Mouse (Mus musculus) c-Kit-positive CD71-negative TER-119-negative erythroid progenitor cells, embryonic 14.5 days (primary cell): ENCODE results near the gene Tpst2.

Source experiments
- DNase-seq: peaks from one replicate; pipeline ENCODE4 v3.0.0-alpha.2; 2013; ENCODE audit warnings: low read depth

Gene Tpst2

DNA sequence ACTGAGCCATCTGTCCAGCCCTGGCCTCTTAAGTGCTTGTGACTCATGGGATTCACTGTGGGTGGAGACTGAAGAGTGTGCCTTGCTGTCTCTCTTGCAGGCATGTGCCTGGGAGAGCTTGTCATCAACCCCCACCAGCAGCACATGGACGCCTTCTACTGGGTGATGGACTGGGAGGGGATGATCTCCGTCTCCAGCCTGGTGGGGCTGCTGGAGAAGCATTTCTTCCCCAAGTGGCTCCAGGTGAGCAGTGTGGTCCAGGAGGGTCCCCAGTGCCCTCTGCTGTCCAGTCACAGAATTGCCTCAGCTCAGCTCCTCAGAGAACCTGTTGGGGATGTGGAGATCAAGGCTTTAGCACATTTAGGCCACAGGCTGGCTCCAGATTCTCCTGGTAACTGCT is 59.0 kb downstream of the Tpst2 start:
- no peak for DNase-seq

DNA sequence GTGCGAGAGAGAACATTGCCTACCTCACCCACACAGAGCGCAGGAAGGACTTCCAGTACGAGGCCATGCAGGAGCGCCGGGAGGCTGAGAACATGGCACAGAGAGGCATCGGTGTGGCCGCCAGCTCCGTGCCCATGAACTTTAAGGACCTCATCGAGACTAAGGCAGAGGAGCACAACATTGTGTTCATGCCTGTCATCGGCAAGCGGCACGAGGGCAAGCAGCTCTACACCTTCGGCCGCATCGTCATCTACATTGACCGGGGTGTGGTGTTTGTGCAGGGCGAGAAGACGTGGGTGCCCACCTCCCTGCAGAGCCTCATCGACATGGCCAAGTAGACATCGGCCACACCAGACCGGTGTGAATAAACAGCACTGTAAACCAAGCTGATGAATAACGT is 60.5 kb downstream of the Tpst2 start:
- DNase-seq, result no peak

DNA sequence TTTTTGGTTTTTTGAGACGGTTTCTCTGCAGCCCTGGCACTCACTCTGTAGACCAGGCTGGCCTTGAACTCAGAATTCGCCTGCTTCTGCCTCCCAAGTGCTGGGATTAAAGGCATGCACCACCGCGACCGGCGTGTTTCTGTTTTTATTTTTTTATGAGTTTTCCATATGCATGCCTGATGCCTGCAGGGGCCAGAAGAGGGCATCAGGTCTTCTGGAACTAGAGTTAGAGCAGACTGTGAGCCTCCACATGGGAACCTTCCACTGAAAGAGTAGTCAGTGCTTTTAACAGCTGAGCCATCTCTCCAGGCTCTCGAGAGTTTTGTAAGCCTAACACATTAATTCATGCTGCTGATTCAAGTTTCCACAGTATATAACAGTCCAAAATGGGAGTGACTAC is 62.7 kb downstream of the Tpst2 start:
- DNase-seq, result no peak

DNA sequence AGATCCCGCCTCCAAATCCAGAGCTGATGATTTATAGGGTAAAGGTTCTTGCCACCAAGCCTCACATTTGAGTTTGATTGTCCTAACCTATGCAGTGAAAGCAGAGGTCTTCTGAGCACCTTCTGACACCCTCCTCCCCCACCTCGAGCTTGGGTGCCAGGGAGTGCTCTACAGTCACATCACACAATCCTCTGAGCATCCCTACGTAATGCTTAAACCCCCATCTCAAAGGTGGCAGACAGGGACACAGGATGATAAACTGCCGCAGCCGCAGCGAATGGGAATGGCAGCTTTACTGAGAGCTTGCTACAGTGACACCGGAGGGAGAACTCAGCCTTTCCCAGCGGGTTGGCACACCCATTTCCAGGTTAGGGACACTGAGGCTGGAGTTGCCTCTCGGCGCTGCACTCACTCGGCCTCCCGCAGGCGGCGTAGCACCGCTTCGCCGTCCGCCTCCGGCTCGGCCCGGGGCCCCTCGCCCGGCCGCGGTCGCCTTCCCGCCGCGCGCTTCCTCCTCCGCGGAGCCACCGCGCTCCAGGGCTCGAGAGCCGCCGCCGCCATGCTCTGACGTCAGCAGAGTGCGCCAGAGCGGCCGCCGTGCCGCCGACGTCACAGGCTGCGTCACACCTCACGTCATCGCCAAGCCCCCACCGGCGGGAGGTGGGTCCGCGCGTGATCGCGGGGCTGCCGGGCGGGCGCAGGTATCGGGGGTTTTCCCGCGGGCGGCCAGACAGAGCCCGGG is 66.1 kb downstream of the Tpst2 start, which contains the start of the genes Srrd and Hps4:
TSS of gene Srrd (minus strand) at position 578 of the 742 bp plus-strand sequence.
TSS of gene Hps4 (plus strand) at position 621 of the 742 bp plus-strand sequence.
- peak; percentile 77 for DNase-seq

DNA sequence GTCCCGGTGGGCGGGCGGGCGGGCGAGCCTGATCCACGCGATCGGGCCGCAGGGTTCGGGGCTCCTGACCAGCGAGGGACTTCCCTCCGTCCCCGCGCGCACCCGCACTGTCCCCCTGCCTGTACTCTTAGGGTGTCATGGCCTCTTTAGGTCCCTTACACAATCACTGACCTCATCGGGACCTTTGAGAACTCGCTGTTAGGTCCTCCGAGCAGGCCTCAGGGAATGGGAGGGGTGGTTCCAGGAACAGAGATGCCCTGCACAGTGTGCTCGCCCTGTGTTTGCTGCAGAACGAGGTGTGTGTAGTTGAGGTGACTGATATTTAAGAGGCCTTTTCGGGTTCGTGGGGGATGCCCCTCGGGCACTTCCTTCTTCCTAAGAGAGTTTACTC is 66.7 kb downstream of the Tpst2 start:
- DNase-seq, result no peak

DNA sequence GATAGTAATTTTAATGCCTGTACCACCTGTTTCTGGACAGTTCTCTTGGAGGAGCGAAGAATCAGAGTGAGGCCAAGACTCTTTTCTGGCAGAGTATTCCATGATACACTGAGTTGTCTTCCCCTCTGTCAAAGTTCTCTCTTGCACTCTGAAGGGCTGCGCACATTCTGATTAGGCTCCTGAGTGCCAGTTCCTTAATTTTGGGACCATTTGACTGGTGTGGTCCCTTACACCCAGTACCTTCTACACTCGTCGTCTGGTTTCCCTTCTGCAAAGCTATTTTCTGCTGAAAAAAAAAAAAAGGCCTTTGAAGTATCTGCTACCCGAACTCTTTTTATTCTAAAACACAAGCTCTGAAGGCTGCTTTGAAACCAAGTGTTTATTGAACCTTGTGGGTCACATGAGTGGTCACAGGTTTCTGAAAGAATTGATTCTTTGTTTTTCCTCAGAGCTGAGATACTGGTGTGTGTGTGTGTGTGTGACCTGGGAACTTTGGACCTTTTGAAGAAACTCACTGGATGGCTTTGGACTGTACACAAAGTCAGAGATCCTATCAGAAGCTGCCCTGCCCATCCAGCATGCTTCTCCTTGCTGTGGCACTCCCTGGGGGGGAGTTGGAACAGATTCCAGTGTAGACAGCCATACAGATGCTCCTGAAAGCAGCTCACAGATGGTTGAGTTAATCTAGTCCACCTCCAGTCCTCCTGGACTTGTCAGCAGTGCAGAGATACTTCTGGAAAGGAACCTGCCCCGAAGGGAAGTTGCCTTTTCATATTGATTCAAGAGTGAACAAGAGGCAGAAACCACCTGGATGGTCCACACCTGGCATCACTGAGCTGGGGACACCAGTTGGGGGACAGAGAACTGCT is 67.8 kb downstream of the Tpst2 start:
- DNase-seq, result no peak

DNA sequence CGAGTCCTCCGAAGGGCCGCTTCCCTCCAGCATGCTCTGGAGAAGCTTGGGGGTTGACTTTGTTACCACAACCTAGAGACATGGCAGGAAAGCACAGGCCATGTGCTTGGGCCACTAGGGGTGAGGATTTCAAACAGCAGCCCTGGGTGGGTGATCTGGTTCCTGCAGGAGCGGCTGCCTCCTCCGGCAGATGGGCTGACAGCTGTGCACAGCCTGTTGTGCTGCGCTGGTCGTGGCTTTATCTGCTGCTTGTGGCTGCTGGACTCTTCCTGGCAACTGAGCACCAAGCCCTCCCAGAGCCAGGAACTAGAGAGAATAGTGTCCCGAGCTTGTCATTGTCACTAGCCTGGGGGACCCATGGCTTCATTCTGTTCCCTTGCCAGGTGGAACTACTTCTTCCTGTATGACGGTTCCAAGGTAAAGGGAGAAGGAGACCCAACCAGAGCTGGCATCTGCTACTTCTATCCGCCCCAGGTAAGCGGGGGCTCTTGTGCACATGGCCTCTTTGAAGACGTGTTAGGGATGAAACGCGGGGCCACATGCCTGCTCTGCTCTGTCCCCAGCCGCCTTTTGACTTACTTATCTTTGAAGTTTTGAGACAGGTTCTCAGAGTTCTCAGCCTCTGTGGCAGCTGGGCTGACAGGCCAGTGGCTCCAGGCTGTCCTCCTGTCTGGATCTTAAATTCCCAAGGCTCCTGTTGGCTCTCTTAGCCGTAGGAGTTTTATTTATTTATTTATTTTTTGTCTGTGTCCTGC is 69.9 kb downstream of the Tpst2 start:
- DNase-seq, result no peak

DNA sequence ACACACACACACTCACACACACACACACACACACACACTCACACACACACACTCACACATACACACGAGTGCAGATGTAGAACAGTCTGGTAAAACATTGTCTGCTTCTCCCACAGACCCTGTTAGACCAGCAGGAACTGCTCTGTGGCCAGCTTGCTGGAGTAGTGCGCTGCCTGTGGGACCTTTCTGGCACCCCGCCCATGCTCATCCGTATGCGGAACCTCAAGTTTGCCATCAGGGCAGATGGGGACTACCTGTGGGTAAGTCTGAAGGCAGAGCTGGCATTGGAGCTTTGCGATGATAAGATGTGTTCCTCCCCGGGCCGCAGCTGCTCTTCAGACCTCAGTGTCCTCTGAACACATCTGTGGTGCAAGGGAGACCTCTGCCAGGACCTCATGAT is 72.7 kb downstream of the Tpst2 start:
- no peak for DNase-seq

DNA sequence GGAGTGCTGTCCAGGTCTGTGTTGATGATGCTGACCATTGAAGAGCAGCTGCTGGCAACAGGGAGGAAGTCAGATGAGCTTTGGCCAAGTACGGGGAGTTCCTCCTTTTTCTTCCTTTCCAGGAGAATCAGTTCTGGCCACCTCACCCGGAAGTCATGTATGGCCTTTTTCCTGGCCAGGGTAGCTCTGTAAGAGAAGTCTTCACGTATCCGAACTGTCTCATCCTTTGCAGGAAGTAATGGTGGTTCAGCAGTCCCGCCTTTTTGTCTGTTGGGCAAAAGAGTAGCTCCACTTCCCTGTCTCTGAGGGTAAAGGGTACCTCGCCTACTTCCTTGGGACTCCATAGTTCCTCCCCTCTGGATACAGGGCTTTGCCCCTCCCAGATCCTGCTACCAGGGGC is 79.0 kb downstream of the Tpst2 start:
- no peak for DNase-seq

DNA sequence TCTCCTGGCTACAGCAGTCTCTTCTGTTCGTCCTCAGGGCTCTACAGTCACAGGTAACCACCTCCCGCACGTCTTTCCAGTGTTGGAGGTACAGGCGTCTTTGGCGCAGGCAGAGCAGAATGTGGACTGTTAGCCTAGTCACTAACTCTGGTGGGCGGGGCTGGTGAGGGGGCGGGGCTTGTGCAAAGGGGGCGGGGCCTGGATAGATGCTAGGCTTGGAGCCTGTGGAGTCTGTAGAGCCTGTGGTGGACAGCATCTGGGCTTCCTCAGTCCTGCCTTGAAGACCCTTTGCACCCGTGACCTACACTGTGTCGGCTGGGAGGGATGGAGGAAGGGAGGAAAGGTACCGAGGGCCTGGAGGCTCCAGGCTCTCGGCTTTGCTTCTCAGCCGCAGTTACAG is 79.4 kb downstream of the Tpst2 start, which contains the start of gene Gm6583:
TSS of gene Gm6583 (minus strand) at position 124 of the 400 bp plus-strand sequence.
- no peak for DNase-seq

DNA sequence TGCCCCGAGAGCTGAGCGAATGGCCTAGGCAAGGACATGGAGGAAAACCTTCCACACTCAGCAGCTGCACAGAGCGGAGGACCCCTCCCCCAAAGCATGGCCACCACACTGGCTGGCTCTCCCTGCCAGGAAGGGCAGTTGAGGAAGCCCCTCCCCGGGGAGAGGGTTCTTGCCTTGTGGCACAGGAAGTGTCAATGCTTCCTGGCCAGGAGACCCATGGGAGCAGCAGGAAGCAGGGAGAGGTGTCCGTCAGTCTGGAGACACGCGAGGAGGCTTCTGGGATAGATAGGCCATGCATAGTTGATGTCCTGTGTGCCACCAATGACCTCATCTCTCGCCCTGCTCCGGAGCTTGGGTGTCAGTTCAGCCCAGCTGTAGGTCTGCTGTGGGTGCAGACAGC is 79.8 kb downstream of the Tpst2 start:
- DNase-seq, result no peak

DNA sequence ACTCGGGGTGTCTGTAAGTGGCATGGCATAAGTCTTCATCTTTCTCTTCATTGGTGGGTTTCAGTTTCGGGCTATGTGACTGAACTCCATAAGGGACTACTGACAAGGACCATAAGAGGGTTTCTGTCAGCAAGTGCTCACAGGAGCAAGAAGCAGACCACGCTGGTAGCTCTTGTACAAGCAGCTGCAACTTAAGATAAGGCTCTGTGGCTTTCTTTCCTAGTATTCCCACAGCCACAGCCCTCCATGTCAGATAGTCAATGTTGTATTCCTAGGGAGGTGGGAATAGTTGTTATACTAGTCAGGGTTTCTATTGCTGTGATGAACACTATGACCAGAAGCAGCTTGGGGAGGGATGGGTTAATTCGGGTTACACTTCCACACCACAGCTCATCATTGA is 83.0 kb downstream of the Tpst2 start:
- DNase-seq, result no peak

DNA sequence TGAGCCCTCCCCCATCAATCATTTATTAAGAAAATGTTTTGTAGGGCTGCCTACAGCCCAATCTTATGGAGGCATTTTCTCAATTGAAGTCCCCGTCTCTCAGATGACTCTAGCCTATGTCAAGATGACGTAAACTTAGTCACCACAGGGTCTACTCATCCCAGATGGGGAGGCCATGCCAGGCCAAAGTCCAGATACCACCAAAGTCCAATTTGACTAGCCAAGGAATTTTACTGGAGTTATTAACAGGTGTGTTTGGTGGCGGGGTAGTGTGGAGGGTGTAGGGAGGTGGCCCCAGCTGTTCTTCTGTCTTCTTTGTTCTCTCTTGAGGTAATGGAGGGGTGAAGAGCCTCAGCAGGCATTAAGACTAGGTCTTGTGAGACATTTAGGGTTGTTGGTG is 83.6 kb downstream of the Tpst2 start:
- no peak for DNase-seq

DNA sequence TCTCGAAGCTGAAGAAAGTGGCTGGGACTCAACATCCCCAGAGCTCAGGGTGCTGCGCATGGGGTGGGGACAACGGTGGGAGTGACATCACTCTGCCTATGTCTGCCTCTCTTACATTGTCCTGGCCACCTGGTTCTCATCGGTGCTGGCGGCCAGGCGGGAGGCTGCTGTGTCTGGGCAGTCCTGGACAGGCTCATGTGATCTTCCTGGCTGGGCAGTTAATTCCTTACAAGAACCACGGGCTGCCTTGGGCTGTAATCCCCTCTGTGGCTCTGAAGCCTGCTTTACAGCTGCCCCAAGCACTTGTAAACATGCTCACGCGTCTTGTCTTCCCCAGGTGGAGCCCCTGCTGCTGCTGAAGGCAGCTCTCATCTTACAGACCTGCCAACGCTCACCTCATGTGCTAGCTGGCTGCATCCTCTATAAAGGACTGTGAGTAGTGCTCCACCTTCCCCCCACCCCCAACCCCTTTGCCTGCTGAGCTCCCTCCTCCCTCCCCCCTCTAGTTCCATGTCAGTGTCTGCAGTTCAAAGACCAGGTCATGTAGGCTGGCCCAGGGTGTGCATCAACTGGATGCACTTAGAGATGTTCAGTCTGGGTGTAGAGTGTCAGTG is 87.8 kb downstream of the Tpst2 start:
- no peak for DNase-seq
